Mouse (Mus musculus) liver, postnatal 0 days (tissue): ENCODE measurements around the gene Braf. TPM values are rescaled to one million over a fixed set of nuclear protein-coding genes. Genes with fewer than 3 reads are reported as not detected.
"Not testable (repeated sequence)": the region's sequence is repeated elsewhere in the genome, so short reads cannot be mapped to it uniquely, and the experiment has no call there.

Experiments
- ATAC-seq: fragments of 200-750 bp; cut with Nextera tagmentation; 2 replicates; pipeline ENCODE4 v1.8.0; 2017; ENCODE audit warnings: mild to moderate bottlenecking, moderate library complexity
- DNase-seq: peaks from one replicate; pipeline ENCODE4 v3.0.0-alpha.2; 2016
- H3K27ac ChIP-seq: fragments of 300-500 bp; sonication (generic); 2 replicates; pipeline ENCODE4 v1.5.1; 2014; ENCODE audit warnings: antibody characterized with exemption, moderate library complexity, mild to moderate bottlenecking, low read depth
- H3K27me3 ChIP-seq: fragments of 300-500 bp; sonication (generic); 2 replicates; pipeline ENCODE4 v1.6.1; 2014; ENCODE audit warnings: low read length, control low read depth, mixed read lengths; ENCODE audit not compliant: insufficient read depth
- H3K36me3 ChIP-seq: fragments of 300-500 bp; sonication (generic); replicated peaks from 2 replicates; pipeline ENCODE4 v1.6.1; 2014; ENCODE audit warnings: mild to moderate bottlenecking, control low read depth, low read length, moderate library complexity, mixed read lengths; ENCODE audit not compliant: insufficient read depth
- H3K4me1 ChIP-seq: fragments of 300-500 bp; sonication (generic); 2 replicates; pipeline ENCODE4 v1.6.1; 2014; ENCODE audit warnings: antibody characterized with exemption, mild to moderate bottlenecking, control low read depth; ENCODE audit not compliant: insufficient read depth
- H3K4me2 ChIP-seq: fragments of 300-500 bp; sonication (generic); 2 replicates; pipeline ENCODE4 v1.6.1; 2014; ENCODE audit warnings: low read depth, mild to moderate bottlenecking, low read length, moderate library complexity, mixed read lengths
- H3K4me3 ChIP-seq: fragments of 300-500 bp; sonication (generic); 2 replicates; pipeline ENCODE4 v1.5.1; 2014; ENCODE audit warnings: low read depth, low read length
- H3K9ac ChIP-seq: fragments of 300-500 bp; sonication (generic); replicated peaks from 2 replicates; pipeline ENCODE4 v1.6.1; 2014; ENCODE audit warnings: mild to moderate bottlenecking, moderate library complexity
- H3K9me3 ChIP-seq: fragments of 300-500 bp; sonication (generic); 2 replicates; pipeline ENCODE4 v1.6.1; 2016; ENCODE audit warnings: mild to moderate bottlenecking, control low read depth, low read length, mixed read lengths
- CTCF ChIP-seq: sonication (generic); IDR thresholded peaks from 2 replicates; pipeline ENCODE4 v1.5.1; 2016; ENCODE audit warnings: antibody characterized with exemption, low read depth
- EP300 ChIP-seq: IDR thresholded peaks from 2 replicates; pipeline ENCODE4 v1.6.1; 2016; ENCODE audit warnings: antibody characterized with exemption, low read depth, mild to moderate bottlenecking
- WGBS: fragments of 180-500 bp; shearing (Covaris S2); extraction: QIAGEN DNeasy Blood & Tissue Kit; methylation state at CpG from one replicate; pipeline ENCODE4 v1.1.7; 2014; ENCODE audit not compliant: insufficient replicate concordance; 5-methylcytosine and 5-hydroxymethylcytosine counted together
- polyA plus RNA-seq: library from polyadenylated mRNA; unstranded; fragments of >200 nt; fragmentation: Nextera tagmentation; extraction: Ambion mirVana; gene quantifications from 2 replicates; pipeline ENCODE4 v1.2.1, GENCODE M21; 2015

Braf gene
- 2.2 and 2.7 TPM in 2 replicates for polyA plus RNA-seq

GRCm38 (mm10) chr6:39724866-39725711, at the start of gene Braf:
Gene Braf, minus strand, starts transcription at chr6:39725463.
- Histone ChIP-seq H3K4me1 (peaks cover 10% of the 10 kb centered on the region), H3K4me2 (peak within 1 kb of the TSS; percentile 76), H3K9me3 (no peaks in the 10 kb centered on the region), H3K27me3 (no peaks in the 10 kb centered on the region), H3K9ac (peak within 1 kb of the TSS; percentile 93), H3K27ac (peak within 1 kb of the TSS; percentile 90), H3K36me3 (no peaks in the 10 kb centered on the region), H3K4me3 (peak within 1 kb of the TSS; percentile 95)
- TF ChIP-seq CTCF: 0 out of 2 replicates have a peak, but pooled peaks have one; percentile 5
- no peak for TF ChIP-seq EP300
- DNase-seq (peak; percentile 93), ATAC-seq (peak; percentile 89)
- WGBS: 1% methylated on average over 44 of the region's 101 CpGs

- Histone ChIP-seq H3K4me2 (no peak overlapping the region), H3K36me3 (no peaks in the 10 kb centered on the region), H3K4me1 (no peaks in the 10 kb centered on the region), H3K9me3 (no peaks in the 10 kb centered on the region), H3K4me3 (no peak overlapping the region), H3K27me3 (no peaks in the 10 kb centered on the region), H3K27ac (no peak overlapping the region), H3K9ac (no peak overlapping the region)
- DNase-seq (no peak), ATAC-seq (no peak)
- TF ChIP-seq EP300 (no peak), CTCF (no peak)
- WGBS: 80% methylated on average over 9 of the region's 9 CpGs
Measured at GRCm38 (mm10) chr6:39775029-39775428, 49.8 kb upstream of the Braf start.

- Histone ChIP-seq H3K4me1 (no peaks in the 10 kb centered on the region), H3K27ac (no peak overlapping the region), H3K27me3 (no peaks in the 10 kb centered on the region), H3K4me3 (no peak overlapping the region), H3K9ac (no peak overlapping the region), H3K36me3 (no peaks in the 10 kb centered on the region), H3K9me3 (no peaks in the 10 kb centered on the region), H3K4me2 (no peak overlapping the region)
- 77% methylated on average over 2 of the region's 2 CpGs for WGBS
- DNase-seq (no peak), ATAC-seq (no peak)
- TF ChIP-seq CTCF (no peak), EP300 (no peak)
Measured at GRCm38 (mm10) chr6:39757229-39757628, 32.0 kb upstream of the Braf start.

- ATAC-seq (no peak), DNase-seq (no peak)
- WGBS: 61% methylated on average over 6 of the region's 6 CpGs
- no peaks in the 10 kb centered on the region for H3K9me3 ChIP-seq
- H3K9ac ChIP-seq: no peak overlapping the region
- H3K27ac ChIP-seq: no peak overlapping the region
- H3K27me3 ChIP-seq: no peaks in the 10 kb centered on the region
- no peak overlapping the region for H3K4me2 ChIP-seq
- H3K4me1 ChIP-seq: no peaks in the 10 kb centered on the region
- TF ChIP-seq EP300: no peak
- no peak for TF ChIP-seq CTCF
- H3K36me3 ChIP-seq: no peaks in the 10 kb centered on the region
- H3K4me3 ChIP-seq: no peak overlapping the region
Measured at GRCm38 (mm10) chr6:39749881-39750280, 24.6 kb upstream of the Braf start.

GRCm38 (mm10) chr6:39747094-39747493, 21.8 kb upstream of the Braf start:
- no peaks in the 10 kb centered on the region for H3K9me3 ChIP-seq
- no peak for DNase-seq
- H3K36me3 ChIP-seq: no peaks in the 10 kb centered on the region
- TF ChIP-seq CTCF: no peak
- no peak for TF ChIP-seq EP300
- no peak overlapping the region for H3K4me3 ChIP-seq
- no peaks in the 10 kb centered on the region for H3K4me1 ChIP-seq
- H3K9ac ChIP-seq: no peak overlapping the region
- no peak overlapping the region for H3K4me2 ChIP-seq
- 73% methylated on average over 1 of the region's 1 CpGs for WGBS
- no peaks in the 10 kb centered on the region for H3K27me3 ChIP-seq
- ATAC-seq: no peak
- H3K27ac ChIP-seq: no peak overlapping the region

GRCm38 (mm10) chr6:39745456-39745855, 20.2 kb upstream of the Braf start:
- Histone ChIP-seq H3K36me3 (no peaks in the 10 kb centered on the region), H3K4me2 (no peak overlapping the region), H3K27ac (no peak overlapping the region), H3K9me3 (no peaks in the 10 kb centered on the region), H3K27me3 (no peaks in the 10 kb centered on the region), H3K4me1 (no peaks in the 10 kb centered on the region), H3K9ac (no peak overlapping the region), H3K4me3 (no peak overlapping the region)
- TF ChIP-seq CTCF: no peak
- TF ChIP-seq EP300: no peak
- no peak for ATAC-seq
- WGBS: 50% methylated on average over 1 of the region's 1 CpGs
- DNase-seq: no peak

- H3K4me1 ChIP-seq, H3K27ac ChIP-seq, H3K4me3 ChIP-seq, H3K36me3 ChIP-seq, H3K9ac ChIP-seq, H3K4me2 ChIP-seq, H3K27me3 ChIP-seq, ATAC-seq, H3K9me3 ChIP-seq, DNase-seq: not testable (repeated sequence)
- 76% methylated on average over 9 of the region's 9 CpGs for WGBS
Measured at GRCm38 (mm10) chr6:39739698-39740097, 14.4 kb upstream of the Braf start.
